15 mouse cellular contexts compared by ENCODE assay signal in genomic region chr15:42768396-42768795, GRCm38 (mm10).
"Had no signal": no experiment of that assay in that cellular context is flagged by ENCODE, and none has a peak within 500 bp of the region (broad histone marks: within the 10 kb centered on the region; RNA-seq: fewer than 3 reads in every experiment).

No protein-coding gene starts in this region.

- DNase-seq: kidney, postnatal 14 days; lung, adult 2 months; lung, postnatal 4 days; retina, postnatal 1 day; thymus, postnatal 4 days had no signal

- H3K9me3 ChIP-seq: limb, embryonic 10.5 days; liver, embryonic 15.5 days; megakaryocyte, embryonic 14.5 days; midbrain, embryonic 15.5 days; neural tube, embryonic 13.5 days; stomach, embryonic 15.5 days had no signal

- H3K4me2 ChIP-seq: liver, embryonic 11.5 days; liver, embryonic 15.5 days; midbrain, embryonic 11.5 days; midbrain, embryonic 15.5 days; neural tube, embryonic 13.5 days; stomach, embryonic 15.5 days had no signal

- H3K27ac ChIP-seq: left cerebral cortex, adult 2 months; limb, embryonic 10.5 days; liver, embryonic 15.5 days; midbrain, embryonic 15.5 days; neural tube, embryonic 13.5 days; stomach, embryonic 15.5 days had no signal

- ATAC-seq: lung, postnatal 0 days; midbrain, embryonic 15.5 days had no signal

- H3K27me3 ChIP-seq: liver, embryonic 15.5 days; megakaryocyte, embryonic 14.5 days; midbrain, embryonic 15.5 days; neural tube, embryonic 13.5 days; stomach, embryonic 15.5 days had no signal

- H3K4me1 ChIP-seq: limb, embryonic 10.5 days; liver, embryonic 15.5 days; megakaryocyte, embryonic 14.5 days; midbrain, embryonic 15.5 days; neural tube, embryonic 13.5 days; stomach, embryonic 15.5 days had no signal

- H3K36me3 ChIP-seq: limb, embryonic 10.5 days; liver, embryonic 15.5 days; midbrain, embryonic 15.5 days; neural tube, embryonic 13.5 days; stomach, embryonic 15.5 days had no signal

- H3K9ac ChIP-seq: liver, embryonic 15.5 days; midbrain, embryonic 15.5 days; neural tube, embryonic 13.5 days; stomach, embryonic 15.5 days had no signal

- H3K4me3 ChIP-seq: left cerebral cortex, adult 2 months; limb, embryonic 10.5 days; liver, embryonic 15.5 days; megakaryocyte, embryonic 14.5 days; midbrain, embryonic 15.5 days; neural tube, embryonic 13.5 days; stomach, embryonic 15.5 days had no signal
